Mouse (Mus musculus): ENCODE data around the gene Sap25. TPM values are rescaled to one million over a fixed set of nuclear protein-coding genes. Genes with fewer than 3 reads are reported as not detected.

Sap25 gene
- polyA plus RNA-seq, 1 experiment = 107 TPM

- Histone ChIP-seq H3K4me3 (ENCODE audit: insufficient read depth, low read length) (no peak overlapping the region), H3K27ac (ENCODE audit: insufficient read depth, low read depth, low read length) (no peak overlapping the region), H3K4me1 (ENCODE audit: control insufficient read depth, insufficient read depth, low read length) (peaks cover 38% of the 10 kb centered on the region)
- no peak for TF ChIP-seq CTCF (IDR thresholded peaks at IDR 0.05; ENCODE audit: low read depth, low read length)
- TF ChIP-seq POLR2A (IDR thresholded peaks at IDR 0.05; ENCODE audit: borderline replicate concordance, low read depth, low read length) = no peak
Observed at GRCm38 (mm10) chr5:137674786-137675185, 33.7 kb downstream of the Sap25 start.

DNA sequence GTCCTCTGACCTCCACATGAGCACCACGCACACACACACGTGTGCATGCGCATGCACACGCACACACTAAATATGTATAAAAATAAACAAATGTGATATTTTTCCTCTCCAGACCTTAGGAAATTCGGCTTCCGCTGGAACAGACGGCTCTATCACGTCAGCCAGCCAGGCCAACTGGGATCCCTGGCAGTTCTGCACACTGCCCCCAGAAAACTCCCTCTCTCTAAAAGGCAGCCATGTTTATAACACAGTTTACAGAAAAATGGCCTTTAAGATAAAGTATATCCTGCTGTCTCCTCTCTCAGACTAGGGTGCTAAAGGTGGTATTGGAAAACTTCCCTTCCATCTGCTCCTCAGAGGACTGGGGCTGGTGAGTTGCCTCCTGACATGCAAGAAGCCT is 36.7 kb downstream of the Sap25 start:
- Histone ChIP-seq H3K27ac (ENCODE audit: insufficient read depth, low read depth, low read length) (no peak overlapping the region), H3K4me3 (ENCODE audit: insufficient read depth, low read length) (no peak overlapping the region), H3K4me1 (ENCODE audit: control insufficient read depth, insufficient read depth, low read length) (peaks cover 17% of the 10 kb centered on the region)
- TF ChIP-seq POLR2A (IDR thresholded peaks at IDR 0.05; ENCODE audit: borderline replicate concordance, low read depth, low read length) (no peak), CTCF (IDR thresholded peaks at IDR 0.05; ENCODE audit: low read depth, low read length) (no peak)

DNA sequence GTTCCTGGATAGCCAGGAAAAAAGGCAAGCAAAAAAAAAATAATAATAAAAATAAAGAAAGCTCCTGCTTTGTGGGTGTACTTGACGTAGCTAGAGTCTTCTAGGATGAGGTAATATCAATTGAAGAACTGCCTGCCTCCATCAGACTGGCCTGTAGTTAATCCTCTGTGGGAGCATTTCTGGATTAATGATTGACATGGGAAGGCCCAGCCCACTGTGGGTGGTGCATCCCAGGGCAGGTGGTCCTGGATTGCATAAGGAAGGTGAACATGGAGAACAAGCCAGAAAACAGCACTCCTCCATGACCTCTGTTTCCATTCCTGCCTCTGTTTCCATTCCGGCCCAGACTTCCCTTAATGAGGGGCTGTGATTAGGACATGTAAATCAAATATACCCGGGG is 37.6 kb downstream of the Sap25 start:
- no peak for TF ChIP-seq CTCF (IDR thresholded peaks at IDR 0.05; ENCODE audit: low read depth, low read length)
- TF ChIP-seq POLR2A (IDR thresholded peaks at IDR 0.05; ENCODE audit: borderline replicate concordance, low read depth, low read length) = no peak
- H3K4me1 ChIP-seq (ENCODE audit: control insufficient read depth, insufficient read depth, low read length) = peaks cover 9% of the 10 kb centered on the region
- H3K27ac ChIP-seq (ENCODE audit: insufficient read depth, low read depth, low read length) = no peak overlapping the region
- H3K4me3 ChIP-seq (ENCODE audit: insufficient read depth, low read length) = no peak overlapping the region

GRCm38 (mm10) chr5:137679726-137680125 is 38.6 kb downstream of the Sap25 start:
- H3K4me3 ChIP-seq (ENCODE audit: insufficient read depth, low read length) = no peak overlapping the region
- no peak overlapping the region for H3K27ac ChIP-seq (ENCODE audit: insufficient read depth, low read depth, low read length)
- peaks cover 9% of the 10 kb centered on the region for H3K4me1 ChIP-seq (ENCODE audit: control insufficient read depth, insufficient read depth, low read length)
- TF ChIP-seq CTCF (IDR thresholded peaks at IDR 0.05; ENCODE audit: low read depth, low read length) = no peak
- TF ChIP-seq POLR2A (IDR thresholded peaks at IDR 0.05; ENCODE audit: borderline replicate concordance, low read depth, low read length) = no peak

DNA sequence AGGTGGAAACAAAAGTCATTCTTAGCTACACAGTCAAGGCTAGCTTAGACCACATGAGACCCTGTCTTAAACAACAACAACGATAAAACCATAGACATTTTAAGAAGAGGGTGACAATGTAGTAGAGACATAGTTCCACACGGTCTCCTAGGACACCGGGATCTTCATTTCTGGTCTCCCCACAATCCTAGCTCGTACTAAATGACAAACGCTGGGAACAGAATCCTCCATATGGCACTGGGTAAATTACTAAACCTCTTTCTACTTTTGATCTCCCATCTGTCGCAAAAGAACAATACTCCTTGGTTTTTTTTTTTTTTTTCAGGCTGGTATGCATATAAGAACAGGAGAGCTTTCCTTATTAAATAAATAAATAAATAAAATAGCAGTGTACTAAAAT is 41.4 kb downstream of the Sap25 start:
- Histone ChIP-seq H3K4me1 (ENCODE audit: control insufficient read depth, insufficient read depth, low read length) (peaks cover 18% of the 10 kb centered on the region), H3K27ac (ENCODE audit: insufficient read depth, low read depth, low read length) (no peak overlapping the region), H3K4me3 (ENCODE audit: insufficient read depth, low read length) (no peak overlapping the region)
- TF ChIP-seq CTCF (IDR thresholded peaks at IDR 0.05; ENCODE audit: low read depth, low read length) (no peak), POLR2A (IDR thresholded peaks at IDR 0.05; ENCODE audit: borderline replicate concordance, low read depth, low read length) (no peak)

- no peak for TF ChIP-seq CTCF (IDR thresholded peaks at IDR 0.05; ENCODE audit: low read depth, low read length)
- TF ChIP-seq POLR2A (IDR thresholded peaks at IDR 0.05; ENCODE audit: borderline replicate concordance, low read depth, low read length) = no peak
Observed at GRCm38 (mm10) chr5:137683388-137684293, 42.5 kb downstream of the Sap25 start.

DNA sequence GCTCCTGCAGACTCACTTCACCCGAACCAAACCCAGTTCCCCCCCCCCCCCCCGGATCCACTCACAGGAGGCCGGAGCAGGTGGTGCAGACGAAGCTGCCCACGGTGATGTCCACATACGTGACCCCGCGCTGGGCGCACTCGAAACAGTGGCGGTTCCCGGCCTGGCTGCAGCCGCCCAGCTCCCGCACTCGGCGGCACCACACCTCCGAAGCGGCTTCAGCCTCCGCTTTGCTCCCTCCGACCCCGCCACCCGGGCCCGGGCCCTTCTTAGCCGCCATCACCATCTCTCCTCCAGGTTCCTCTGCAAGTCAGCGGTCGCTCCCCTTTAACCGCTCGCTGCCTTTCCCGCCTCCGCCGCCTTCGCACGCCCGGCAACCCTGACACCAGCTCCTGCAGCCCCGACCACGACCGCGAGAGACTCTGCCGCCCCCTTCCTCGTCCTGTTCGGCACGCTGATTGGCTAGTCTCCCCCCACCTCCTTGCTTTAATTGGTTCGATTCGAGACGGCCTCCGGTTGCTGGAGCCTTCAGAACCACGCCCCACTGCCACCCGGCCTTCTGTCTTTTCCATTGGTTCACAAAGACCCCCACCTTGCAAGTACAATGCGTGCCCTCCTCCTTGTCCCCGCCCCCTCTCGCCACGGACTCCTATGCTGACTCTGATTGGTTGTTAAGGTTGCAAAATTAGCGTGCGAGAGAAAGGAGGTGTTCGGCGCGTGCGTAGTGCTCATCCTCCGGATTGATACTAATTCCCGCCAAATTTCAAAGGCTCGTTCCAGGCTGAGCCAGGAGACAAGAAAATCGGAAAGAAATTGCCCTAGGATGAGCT is 43.4 kb downstream of the Sap25 start, which contains the start of gene Agfg2:
Agfg2 (minus strand) TSS at position 433 of the 830 bp plus-strand sequence.
- peak within 1 kb of the TSS; percentile 68 for H3K4me3 ChIP-seq (ENCODE audit: insufficient read depth, low read length)
- H3K27ac ChIP-seq (ENCODE audit: insufficient read depth, low read depth, low read length) = peak within 1 kb of the TSS; percentile 56
- H3K4me1 ChIP-seq (ENCODE audit: control insufficient read depth, insufficient read depth, low read length) = peaks cover 18% of the 10 kb centered on the region
- TF ChIP-seq CTCF (IDR thresholded peaks at IDR 0.05; ENCODE audit: low read depth, low read length) = no peak
- no peak for TF ChIP-seq POLR2A (IDR thresholded peaks at IDR 0.05; ENCODE audit: borderline replicate concordance, low read depth, low read length)

More at GRCm38 (mm10) chr5:137683388-137684293, 42.5 kb downstream of the Sap25 start:
- Histone ChIP-seq H3K27ac (ENCODE audit: insufficient read depth, low read depth, low read length) (peak overlapping the region; percentile 56), H3K4me1 (ENCODE audit: control insufficient read depth, insufficient read depth, low read length) (peaks cover 18% of the 10 kb centered on the region), H3K4me3 (ENCODE audit: insufficient read depth, low read length) (peak overlapping the region; percentile 68)

DNA sequence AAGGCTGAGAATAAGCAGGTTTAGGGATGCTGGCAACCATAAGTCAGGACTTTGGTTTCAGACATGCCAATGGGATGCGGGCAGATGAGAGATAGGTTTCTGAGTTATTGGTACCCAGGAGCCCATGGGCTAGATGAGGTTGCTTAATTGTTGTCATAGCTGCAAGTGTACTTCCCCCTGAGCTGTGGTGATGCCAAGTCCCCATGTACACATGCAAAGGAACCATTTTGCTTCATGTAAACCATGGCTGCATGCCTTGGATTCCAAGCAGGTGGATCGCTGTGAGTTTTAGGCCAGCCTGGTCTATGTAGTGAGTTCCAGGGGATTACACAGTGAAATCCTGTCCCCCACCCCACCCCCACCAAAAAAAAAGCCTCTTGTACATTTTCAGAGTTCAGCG is 44.5 kb downstream of the Sap25 start:
- H3K27ac ChIP-seq (ENCODE audit: insufficient read depth, low read depth, low read length) = no peak overlapping the region
- TF ChIP-seq POLR2A (IDR thresholded peaks at IDR 0.05; ENCODE audit: borderline replicate concordance, low read depth, low read length) = no peak
- no peak for TF ChIP-seq CTCF (IDR thresholded peaks at IDR 0.05; ENCODE audit: low read depth, low read length)
- H3K4me3 ChIP-seq (ENCODE audit: insufficient read depth, low read length) = no peak overlapping the region
- peaks cover 18% of the 10 kb centered on the region for H3K4me1 ChIP-seq (ENCODE audit: control insufficient read depth, insufficient read depth, low read length)

DNA sequence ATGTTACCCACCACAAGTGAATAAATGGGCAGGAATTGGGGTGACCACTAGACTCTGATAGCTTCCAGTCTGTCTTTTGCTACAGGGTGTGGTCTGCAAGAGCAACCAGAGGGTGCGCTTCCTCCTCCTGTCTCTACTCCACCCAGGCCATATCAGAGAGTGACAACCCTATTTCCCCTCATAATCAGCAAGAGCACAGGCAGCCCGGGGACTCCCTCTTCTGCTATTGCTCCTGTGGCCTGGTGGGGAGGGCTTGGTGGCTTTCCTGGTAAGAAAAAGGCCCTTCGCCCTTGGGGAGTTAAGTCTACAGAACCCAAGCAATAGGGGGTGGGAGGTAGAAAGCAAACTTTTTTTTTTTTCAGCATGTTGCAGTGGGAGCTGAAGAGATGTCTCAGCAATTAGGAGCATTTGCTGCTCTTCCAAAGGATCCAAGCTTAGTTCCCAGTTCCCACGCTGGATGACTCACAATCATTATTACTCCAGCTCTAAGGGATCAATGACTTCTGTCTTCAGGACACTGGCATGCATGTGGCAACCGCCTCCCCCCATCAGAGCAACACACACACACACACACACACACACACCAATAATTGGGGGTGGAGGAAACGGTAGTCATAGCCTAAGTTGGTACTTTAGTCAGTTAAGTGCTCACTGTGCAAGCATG is 45.1 kb downstream of the Sap25 start:
- no peak overlapping the region for H3K4me3 ChIP-seq (ENCODE audit: insufficient read depth, low read length)

More for the DNA sequence above, 45.1 kb downstream of the Sap25 start:
- TF ChIP-seq CTCF (IDR thresholded peaks at IDR 0.05; ENCODE audit: low read depth, low read length) = no peak
- TF ChIP-seq POLR2A (IDR thresholded peaks at IDR 0.05; ENCODE audit: borderline replicate concordance, low read depth, low read length) = no peak
- H3K27ac ChIP-seq (ENCODE audit: insufficient read depth, low read depth, low read length) = no peak overlapping the region
- H3K4me1 ChIP-seq (ENCODE audit: control insufficient read depth, insufficient read depth, low read length) = peaks cover 18% of the 10 kb centered on the region

All from bone marrow macrophage, adult 2 months (primary cell).